ENCODE assay signal across 8 mouse cellular contexts in genomic region chr5:110770448-110771158, GRCm38 (mm10). TPM values are rescaled to one million over a fixed set of nuclear protein-coding genes. Genes with fewer than 3 reads are reported as not detected.
DNase-seq lines count a peak whose midpoint lies in the region; ATAC-seq lines count a peak whose summit lies in the region.

Gene Ep400 (minus strand): TSS chr5:110770717.

- no peaks in the 10 kb centered on the region for H3K27me3 ChIP-seq in hindbrain, embryonic 11.5 days (ENCODE audit: control insufficient read depth, insufficient read depth, low read length)

- WGBS in hindbrain, embryonic 11.5 days: under 1% methylated on average over 83 of the region's 83 CpGs

- peak; percentile 98 for ATAC-seq in hindbrain, embryonic 11.5 days (ENCODE audit: low FRiP score)

- H3K4me1 ChIP-seq in hindbrain, embryonic 11.5 days (replicated peaks; ENCODE audit: control insufficient read depth, insufficient read depth, low read length): peaks cover 6% of the 10 kb centered on the region; the same call in 1 of the 2 replicates

- DNase-seq in Muller cell, postnatal 12 days (ENCODE audit: inconsistent ontology term): peak; percentile 100
- peak; percentile 100 for DNase-seq in cerebellum, adult 9-11 months
- peak; percentile 99 to 100 for DNase-seq in frontal cortex, adult 2 months (ENCODE audit: extremely low spot score in 1 of 2, low spot score in 1 of 2)
- peak; percentile 99 for DNase-seq in hindbrain, embryonic 11.5 days (ENCODE audit: low spot score)
- peak; percentile 100 for DNase-seq in layer of hippocampus, postnatal 10 days (ENCODE audit: low spot score in 2 of 2)
- peak; percentile 100 for DNase-seq in lung, postnatal 10 days
- DNase-seq in ovary, postnatal 36 days (ENCODE audit: low spot score): peak; percentile 100
- peak; percentile 100 for DNase-seq in thymus, postnatal 25 days

- H3K9ac ChIP-seq in hindbrain, embryonic 11.5 days (ENCODE audit: low read depth, low read length): peak within 1 kb of the TSS; percentile 92

- peaks cover 6% of the 10 kb centered on the region for H3K36me3 ChIP-seq in hindbrain, embryonic 11.5 days (ENCODE audit: control insufficient read depth, insufficient read depth, low read length)

- peak within 1 kb of the TSS; percentile 94 for H3K4me3 ChIP-seq in hindbrain, embryonic 11.5 days (ENCODE audit: low read depth, low read length)

- peak within 1 kb of the TSS; percentile 94 for H3K27ac ChIP-seq in hindbrain, embryonic 11.5 days (ENCODE audit: low read depth, low read length)

- peak within 1 kb of the TSS; percentile 44 for H3K4me2 ChIP-seq in hindbrain, embryonic 11.5 days (replicated peaks; ENCODE audit: low read depth, low read length)

- H3K9me3 ChIP-seq in hindbrain, embryonic 11.5 days (ENCODE audit: control insufficient read depth, low read length): no peaks in the 10 kb centered on the region

RNA-seq across cellular contexts. Expression of gene Ep400, which starts in this region (rescaled TPM):
- 31.8 and 37.4 TPM in 2 replicates for polyA plus RNA-seq in frontal cortex, adult 2 months (2012; rRNA removed)
- polyA plus RNA-seq in hindbrain, embryonic 11.5 days (2014; fragmentation: Nextera tagmentation; extraction: Ambion mirVana): 42.1 and 49.7 TPM in 2 replicates
- 10 to 100 TPM; 72.4 to 91.5 TPM for total RNA-seq in layer of hippocampus, postnatal 10 days (2021)

Comparison
In these comparisons a context has a peak if more than half of its experiments do, and no peak if none do; other contexts are left out.
1. Peak in every context shown above with its lines: DNase-seq, ATAC-seq, H3K4me3 ChIP-seq and H3K27ac ChIP-seq.